Mouse (Mus musculus) right cerebral cortex, adult 2 months (tissue): Measurements from ENCODE around the gene Rnaseh2a.

Experiments
- DNase-seq, 2 experiments: peaks; one replicate each; pipeline ENCODE4 v3.0.0; 2021 to 2022; ENCODE audit warnings: low spot score in 2 of 2

Gene Rnaseh2a

DNA sequence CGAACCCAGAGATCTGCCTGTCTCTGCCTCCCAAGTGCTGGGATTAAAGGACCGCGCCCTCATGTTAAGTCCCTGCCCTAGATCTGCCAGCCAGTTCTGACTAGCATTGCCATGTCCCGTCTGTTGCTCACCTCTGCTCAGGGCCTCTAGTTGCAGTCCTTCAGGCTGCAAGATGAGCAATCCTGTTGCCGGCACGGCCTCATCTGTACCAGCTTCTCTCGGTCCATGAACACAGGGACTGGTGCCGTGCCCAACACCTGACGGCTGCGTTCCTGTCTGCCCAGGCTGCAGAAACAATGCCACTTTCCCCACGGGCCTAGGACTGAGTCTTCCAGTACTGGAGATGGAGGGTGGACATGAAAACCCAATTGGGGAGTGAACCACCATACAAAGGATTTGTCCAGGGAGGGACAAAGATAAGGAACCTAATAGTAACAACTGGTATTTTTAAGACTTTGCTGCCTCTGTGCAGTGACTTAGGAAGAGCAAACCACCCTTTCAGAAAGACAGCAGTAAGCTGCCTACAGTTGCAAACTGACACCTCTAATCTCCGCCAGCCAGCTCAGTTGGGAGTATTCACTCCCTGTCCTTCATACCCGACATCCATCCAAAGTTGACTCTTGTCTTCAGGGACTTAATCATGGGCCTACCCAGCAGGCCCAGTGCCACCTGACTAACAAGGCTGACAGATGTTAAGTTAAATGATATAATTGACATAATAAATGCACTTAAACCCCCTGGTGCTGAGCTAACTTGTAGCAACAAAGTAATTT, 1.8 kb downstream of the Rnaseh2a start:
- no peak for DNase-seq

DNA sequence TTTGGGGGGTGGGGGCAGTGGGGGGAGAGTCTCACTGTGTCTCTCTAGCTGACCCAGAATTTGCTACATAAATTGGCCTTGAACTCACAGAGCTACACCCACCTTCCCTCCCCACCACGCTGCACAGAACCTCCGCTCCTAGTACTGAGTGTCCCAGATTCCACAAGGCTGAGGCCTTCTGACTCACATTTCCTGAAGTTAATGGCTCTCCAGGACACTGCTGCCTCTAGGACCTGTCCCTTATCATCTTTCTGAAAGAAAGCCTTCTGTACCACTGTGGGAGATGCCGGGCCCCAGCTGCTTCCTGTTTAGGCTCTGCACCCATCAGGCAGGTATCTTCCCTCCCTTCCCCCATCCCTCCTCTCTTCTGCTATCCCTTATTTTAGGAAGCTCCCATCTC, 3.0 kb downstream of the Rnaseh2a start:
- DNase-seq = no peak

DNA sequence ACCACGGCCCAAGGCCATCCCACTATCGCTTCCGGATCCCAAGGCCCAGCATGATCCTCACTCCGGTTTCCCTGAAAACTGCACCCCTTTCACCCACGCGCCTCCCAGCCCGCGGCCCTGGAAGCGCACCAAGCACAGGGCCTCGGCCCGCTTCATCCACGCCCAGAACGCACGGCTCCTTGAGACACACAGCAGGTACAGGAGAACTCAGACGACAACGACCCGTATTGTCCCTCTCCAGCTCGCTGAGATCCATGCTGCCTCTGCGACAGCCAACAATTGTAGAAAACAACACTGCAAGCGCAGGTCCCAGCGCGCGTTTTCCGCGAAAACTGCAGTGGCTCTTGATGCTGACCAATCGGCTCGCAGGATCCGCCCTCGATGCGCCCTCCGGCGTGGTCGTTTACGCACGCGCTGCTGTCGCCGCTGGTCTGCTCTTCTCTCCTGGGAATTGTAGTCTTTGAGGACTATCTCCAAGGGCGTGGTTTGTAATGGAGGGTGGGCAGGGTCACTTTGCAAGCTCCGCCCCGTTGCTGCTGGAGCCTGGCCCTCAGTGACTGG, 3.8 kb downstream of the Rnaseh2a start:
- peak; percentile 93 to 94 for DNase-seq

DNA sequence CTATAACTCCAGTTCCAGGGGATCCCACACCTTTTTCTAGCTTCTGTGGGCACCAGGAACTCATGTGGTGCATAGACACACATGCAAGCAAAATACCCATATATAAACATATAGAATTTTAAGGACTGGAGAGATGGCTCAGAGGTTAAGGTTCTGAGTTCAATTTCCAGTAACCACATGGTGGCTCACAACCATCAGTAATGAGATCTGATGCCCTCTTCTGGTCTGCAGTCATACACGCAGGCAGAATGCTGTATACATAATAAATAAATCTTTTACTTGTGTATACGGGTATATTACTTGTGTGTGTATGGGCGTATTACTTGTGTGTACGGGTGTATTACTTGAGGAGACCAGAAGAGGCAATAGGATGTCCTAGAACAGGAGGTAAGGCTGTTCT, 5.6 kb downstream of the Rnaseh2a start:
- DNase-seq = no peak

DNA sequence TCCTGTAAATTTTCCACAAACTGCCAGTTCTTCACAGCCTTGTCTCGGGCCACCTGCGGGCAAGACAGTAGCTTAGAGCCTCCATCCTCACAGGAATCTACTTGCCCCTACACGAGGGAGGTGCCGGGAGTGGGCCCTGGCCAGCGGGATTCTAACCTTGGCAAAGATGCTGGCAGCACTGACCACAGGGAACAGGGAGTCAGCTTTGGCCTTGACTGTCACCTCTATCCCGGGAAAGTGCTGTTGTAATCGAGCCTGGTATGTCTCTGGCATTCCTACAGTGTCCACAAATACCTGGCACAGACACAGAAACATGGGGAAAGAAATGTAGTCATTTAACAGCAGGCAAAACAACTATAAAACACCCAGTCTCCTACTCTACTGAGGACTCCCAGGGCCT, 9.8 kb downstream of the Rnaseh2a start:
- no peak for DNase-seq

DNA sequence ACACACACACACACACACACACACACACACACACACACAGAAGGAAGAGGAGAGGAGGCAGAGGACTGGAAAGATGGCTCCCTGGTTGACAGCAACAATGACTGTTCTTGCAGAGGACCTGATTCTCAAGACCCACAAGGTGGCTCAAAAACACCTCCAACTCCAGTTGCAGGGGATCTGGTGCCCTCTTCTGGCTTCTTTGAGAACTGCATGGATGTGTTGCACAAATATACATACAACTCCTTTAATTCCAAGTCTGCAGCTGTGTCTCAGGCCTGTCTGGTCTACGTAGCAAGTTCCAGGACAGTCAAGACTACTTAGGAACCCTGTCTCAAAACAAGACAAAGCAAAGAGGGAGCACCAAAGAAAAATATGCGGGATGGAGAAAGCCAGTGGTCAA, 12.8 kb downstream of the Rnaseh2a start:
- DNase-seq = peak; percentile 88 to 89

DNA sequence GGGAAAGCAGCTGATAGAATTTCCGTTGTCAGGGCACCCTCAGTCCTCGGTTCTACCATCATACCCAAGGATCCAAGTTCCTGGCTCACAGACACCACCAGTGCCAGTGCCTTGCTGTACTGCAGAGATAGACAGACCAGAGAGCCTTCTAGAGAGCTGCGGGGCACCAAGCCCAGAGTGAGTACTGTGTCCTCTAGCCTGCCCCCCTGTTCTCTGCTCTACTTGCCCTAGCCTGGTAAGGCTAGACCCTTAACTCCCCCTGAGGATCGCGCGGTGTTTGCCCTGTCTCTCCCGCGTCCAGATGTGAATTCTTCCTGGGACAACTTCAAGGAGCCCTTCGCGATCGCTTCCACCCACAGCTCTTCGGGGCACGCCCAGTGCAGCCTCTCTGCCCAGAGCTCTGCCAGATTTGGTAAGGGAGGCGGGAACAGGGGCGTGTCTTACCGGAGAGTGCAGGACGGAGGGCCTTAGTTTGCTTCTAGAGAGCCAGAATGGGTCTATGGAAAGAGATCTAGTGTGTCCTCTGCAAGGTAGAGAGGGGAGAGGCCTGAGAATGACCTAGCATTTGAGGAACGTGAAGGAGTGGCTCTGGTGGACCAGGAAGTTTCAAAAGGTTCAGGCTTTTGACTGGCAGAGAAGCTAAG, 16.8 kb downstream of the Rnaseh2a start:
- no peak for DNase-seq

DNA sequence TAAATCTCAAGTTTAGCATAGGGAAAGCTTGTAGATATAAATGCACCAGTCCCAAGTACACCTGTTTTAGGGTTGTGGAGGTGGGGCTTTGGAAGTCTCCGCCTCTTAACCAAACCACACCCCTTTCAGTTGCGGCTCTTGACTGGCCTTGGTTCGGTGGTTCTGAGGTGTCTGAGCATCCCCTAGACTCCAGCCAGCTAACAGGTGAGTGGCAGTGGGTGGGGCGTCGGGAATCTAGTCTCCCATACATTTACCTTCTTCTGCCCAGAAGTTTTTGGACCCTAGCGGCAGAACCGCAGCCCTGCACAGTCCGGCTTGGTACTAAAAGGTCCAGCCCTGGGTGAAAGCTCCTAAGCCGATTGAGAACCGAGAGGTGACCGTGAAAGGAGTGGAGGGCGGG, 19.8 kb downstream of the Rnaseh2a start:
- no peak for DNase-seq

DNA sequence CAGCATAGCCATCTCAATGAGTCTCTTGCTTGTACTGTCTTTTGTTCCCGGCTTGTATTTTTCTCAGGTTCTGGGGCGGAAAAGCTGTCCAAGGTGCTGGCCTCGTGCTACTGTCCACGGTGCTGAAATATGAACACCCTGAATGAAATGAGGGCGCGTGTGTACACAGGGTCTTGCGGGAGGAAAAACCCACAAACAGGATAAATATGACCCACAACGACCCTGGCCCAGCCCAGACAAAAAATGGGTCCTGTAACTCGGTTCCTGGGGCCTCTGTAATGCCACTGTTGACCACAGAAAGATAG, 22.4 kb downstream of the Rnaseh2a start:
- no peak for DNase-seq

DNA sequence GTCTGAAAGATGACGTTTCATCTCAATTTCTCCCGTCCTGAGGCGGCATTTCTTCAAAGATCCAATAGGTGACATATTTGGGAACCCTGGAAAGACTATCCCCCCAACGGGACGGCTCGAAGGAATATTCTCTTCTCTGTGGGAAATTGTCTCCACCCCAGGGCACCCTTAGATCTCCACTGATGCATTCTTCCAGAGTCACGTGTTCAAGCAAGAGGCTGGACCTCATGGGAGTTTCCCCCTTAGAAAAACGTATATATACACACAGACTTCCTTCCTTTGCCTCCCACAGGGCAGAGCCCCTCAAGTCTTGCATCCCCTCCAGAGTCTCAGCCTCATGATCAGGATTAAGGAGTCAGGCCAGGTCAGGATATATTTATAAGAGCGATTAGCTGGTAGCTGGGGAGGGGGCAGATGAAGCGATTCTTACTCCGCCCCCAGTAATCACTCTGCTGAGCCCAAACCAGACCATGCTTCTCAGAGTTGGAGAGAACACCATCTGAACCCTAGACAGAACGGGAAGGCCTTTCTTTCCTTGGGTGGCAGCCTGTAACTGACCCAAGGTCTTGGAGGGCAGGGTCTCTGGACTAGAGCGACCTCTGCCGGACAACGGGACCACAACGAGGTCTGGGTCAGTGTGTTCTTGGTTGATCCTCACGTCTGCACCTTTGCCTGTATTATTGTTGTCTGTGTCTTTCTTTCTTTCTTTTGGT, 22.9 kb downstream of the Rnaseh2a start, which contains the start of gene Rtbdn:
Gene Rtbdn (plus strand): TSS at position 464 of the 713 bp plus-strand sequence.
- no peak for DNase-seq

DNA sequence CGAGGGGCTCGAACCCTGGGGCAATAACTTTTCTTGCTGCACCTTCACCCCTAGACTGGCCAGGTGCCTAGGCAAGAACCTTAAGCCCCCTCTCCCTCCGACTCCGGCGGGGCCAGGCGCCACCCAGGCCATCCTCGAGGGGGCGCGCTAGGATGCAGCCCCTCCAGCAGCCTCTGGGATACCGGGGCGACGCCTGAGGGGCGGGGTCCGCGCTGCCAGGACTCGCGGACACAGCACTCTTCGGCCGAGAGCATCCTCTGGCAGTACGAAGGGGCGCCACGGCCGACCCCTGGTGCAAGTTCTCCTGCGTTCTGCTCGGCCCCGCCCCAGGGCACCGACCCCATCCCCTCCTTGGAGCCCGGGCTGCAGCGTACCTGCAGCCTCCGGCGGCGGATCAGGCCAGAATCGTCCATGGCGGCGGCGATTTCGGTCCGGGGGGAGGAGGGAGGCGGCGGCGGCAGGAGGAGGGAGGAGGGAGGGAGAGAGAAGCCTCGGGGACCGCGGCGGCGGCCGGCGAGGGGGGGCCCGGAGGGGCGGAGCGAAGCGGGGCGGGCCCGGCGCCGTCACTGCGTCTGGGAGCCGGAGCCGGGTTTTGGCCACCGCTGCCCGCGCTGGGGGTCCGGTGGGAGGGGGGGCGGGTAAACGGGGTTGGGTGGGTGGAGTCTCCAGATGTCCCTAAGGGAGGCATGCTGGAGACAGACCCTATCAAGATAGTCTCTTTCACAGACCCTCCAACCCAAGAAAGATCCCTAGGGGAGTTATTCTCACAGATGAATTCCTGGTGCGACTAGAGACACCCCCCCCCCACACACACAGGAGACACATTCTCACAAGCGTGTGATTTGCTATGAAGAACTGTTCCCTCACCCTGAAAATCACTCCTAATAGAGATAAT, 23.7 kb downstream of the Rnaseh2a start:
- no peak for DNase-seq

DNA sequence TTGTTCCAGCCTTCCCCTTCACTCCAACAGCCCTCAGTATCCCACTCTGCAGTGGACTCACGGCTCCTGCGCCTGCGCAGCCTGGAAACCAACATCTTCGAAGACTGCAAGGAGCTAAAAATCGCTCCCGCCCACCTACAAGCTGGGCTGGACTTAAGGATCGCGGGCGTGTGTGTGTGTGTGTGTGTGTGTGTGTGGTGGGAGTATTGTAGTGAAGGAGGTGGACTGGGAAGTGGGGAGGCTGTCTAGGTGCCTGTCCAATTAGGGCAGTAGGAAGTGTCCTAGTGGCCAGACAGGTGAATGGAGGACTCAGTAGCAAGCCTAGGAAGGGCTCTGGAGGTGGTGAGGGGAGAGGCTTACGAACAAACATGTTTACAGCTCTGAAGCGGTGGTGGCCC, 24.3 kb downstream of the Rnaseh2a start:
- DNase-seq = peak; percentile 84 to 88

DNA sequence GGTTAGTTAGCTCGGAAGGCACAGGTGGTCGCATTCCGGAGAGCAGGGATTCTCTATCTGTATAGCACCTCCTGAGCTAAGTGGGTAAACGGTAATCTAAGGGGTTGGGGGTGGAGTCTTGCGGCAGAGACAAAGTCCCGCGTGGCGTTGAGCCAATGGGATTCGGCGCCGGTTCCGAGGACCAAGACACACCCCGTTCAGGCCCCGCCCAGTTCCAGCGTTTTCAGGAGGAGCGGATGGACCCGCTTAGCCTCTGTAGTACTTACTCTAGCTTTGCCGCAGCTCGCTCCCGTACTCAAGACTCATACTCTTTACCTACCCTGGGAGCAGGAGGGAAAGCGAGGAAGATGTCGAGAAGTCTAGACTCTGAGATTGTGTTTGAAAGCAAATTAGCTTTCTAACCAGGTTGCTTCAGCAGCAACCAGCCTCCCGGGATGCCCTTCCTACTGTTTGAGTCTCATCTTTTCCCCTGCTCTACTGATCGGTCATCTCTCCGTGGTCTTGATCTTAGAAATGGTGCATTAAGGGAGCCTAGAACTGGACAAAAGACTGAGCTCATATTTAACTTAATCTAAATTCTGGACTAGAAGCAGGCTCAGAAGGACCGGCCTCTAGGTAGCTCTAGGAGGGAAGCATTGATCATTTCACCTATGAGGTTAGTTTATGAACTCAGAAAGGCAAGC, 24.9 kb downstream of the Rnaseh2a start:
- DNase-seq = peak; percentile 70 to 79

DNA sequence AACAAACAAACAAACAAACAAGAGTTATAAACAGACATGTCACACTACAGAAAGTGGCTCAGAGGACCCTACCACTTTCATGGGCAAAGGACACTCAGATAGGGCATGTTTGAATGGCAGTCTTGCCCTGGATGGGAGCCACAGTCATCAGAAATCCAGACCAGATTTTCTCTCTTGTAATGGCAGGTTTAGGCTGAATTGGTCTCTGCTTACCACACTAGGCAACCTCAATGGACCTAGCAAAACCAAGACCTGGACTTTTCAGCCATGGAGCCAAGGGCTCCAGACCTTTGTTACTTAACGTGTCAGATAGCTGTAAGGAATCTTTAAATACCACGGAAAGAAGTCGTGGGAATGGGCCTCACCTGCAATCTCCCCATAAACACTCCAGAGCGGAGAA, 25.9 kb downstream of the Rnaseh2a start:
- DNase-seq = no peak

DNA sequence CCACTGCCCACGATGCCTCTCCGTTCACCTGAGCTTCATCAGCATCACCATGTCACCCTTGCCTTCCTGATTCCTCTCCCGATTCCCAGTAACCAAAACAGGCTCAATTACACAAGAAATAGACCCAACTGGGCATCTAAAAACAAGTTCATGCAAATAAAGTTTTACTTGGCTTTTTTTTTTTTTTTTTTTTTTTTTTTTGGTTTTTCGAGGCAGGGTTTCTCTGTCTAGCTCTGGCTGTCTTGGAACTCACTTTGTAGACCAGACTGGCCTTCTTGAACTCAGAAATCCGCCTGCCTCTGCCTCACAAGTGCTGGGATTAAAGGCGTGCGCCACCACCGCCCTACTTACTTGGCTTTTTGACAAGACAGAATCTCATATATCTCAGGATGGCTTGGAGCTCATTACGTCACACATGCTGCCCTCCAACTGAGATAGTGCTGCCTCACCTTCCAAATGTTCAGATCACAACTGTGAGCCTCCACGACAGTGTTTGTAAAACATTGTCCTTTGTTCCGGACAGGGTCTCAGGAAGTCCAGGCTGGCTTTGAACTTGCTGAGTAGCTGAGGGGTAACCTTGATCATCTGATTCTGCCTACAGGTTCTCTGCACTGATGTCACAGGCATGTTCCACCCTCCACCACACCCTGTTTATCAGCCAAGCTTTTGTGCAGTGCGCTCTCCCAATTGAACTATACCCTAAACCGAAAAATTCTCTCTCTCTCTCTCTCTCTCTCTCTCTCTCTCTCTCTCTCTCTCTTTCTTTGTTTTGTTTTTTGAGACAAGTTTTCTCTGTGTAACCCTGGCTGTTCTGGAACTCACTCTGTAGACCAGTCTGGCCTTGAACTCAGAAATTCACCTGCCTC, 31.7 kb downstream of the Rnaseh2a start:
- no peak for DNase-seq

DNA sequence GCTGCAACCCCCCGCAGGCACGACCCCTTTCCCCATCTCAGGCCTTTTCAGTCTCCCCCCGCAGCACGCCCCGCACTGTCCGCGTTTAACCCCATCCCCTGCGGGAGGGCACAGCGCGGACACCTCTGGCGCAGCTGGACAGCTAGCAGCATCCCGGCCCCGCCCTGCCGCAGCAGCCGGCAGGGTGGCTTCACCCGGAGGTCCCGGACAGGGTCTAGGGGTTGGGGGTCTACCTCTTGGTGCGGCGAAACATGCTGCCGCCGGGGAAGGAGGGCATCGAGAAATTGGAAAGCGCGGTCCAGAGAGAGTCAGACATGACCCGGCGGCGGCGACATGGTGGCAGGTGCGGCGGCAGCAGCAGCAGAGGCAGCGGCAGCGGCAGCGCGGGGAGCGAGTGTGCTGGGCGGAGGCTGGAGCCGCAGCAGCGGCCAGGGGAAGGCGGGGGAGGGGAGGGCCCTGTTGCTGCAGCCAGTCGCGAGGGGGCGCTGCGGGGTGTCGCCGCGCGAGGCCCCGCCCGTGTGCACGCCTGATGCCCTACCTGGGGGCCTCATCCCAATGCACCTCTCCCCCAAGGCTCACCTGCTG, 32.5 kb downstream of the Rnaseh2a start, which contains the start of gene Mast1:
Gene Mast1 (minus strand): TSS at position 398 of the 585 bp plus-strand sequence.
- peak; percentile 74 to 77 for DNase-seq

DNA sequence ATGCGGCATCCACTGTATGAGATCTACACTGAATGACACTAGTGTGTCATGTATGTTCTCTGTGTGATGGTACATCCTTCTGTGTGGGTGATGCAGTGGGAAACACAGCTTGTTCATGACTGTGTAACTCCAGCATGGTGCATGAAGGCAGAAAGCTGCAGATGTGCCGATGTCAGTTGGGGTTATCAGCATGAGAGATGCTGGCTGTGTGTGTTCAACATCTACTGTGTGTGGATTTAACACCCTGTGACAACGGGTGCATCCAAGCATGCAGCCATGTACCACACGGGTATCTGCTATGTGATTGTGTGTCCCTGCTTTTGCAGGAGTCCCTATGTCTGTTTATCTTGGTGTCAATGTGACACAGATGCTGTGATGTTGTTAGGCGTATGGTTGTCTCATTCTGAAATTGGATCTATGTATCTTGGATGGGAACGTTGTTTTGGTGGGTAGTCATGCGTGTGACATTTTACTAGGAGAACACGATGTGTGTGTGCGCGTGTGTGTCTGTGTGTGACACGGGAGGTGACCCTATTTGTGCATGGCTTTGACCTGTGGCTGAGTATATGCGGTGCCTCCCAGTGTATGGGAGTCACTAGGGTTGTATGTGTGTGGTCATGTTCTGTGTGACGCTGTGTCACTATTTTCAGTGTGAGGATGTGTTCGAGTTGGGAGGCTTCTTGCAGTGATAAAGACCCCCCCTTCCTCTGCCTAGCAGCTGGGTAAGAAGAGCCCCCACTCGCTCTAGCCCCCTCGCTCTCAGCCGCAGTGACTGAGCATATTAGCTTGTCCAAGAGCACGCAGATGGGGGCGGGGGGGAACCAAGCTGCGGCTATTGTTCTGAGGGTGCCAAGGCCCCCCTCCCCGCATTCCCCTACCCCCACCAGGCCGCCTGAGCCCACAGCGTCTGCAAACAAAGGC, 33.3 kb downstream of the Rnaseh2a start:
- DNase-seq = peak in 1 of 2 experiments; percentile 52

DNA sequence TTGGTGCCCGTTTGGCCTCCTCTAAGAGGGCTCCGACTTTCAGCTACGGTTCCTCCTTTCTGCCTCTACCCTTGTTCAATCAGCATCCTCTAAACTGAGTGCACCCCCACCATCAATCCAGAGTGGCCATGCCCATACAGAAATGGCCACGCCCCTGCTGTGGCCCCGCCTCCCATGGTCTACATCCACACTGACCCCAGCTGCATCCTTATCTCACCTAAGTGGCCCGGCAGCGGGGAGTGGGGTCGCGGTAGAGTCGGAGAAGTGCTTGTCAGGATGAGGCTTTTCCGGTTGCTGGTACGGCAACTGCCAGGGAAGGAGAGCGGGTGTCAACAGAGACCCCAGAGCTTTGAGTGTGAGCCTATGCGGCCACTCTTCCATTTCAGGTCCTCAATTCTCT, 34.1 kb downstream of the Rnaseh2a start:
- DNase-seq = peak in 1 of 2 experiments; percentile 18
